Mouse (Mus musculus): ENCODE measurements around the gene Fig4.
A peak's percentile ranks its signal among the peaks of the same experiment; 100 is the strongest.

The Fig4 gene

GRCm38 (mm10) chr10:41218897-41219296 is 84.2 kb downstream of the Fig4 start:
- DNase-seq (ENCODE audit: low read depth, low spot score): no peak

GRCm38 (mm10) chr10:41214083-41214482 is 89.0 kb downstream of the Fig4 start:
- no peak for DNase-seq (ENCODE audit: low read depth, low spot score)

GRCm38 (mm10) chr10:41209538-41209937 is 93.5 kb downstream of the Fig4 start:
- DNase-seq (ENCODE audit: low read depth, low spot score): peak; percentile 71

- peak; percentile 54 for DNase-seq (ENCODE audit: low read depth, low spot score)
Observed at GRCm38 (mm10) chr10:41208860-41209377, 94.1 kb downstream of the Fig4 start.

GRCm38 (mm10) chr10:41205647-41206046 is 97.4 kb downstream of the Fig4 start:
- no peak for DNase-seq (ENCODE audit: low read depth, low spot score)

GRCm38 (mm10) chr10:41204637-41205315 is 98.3 kb downstream of the Fig4 start:
- DNase-seq (ENCODE audit: low read depth, low spot score): no peak

- DNase-seq (ENCODE audit: low read depth, low spot score): no peak
Observed at GRCm38 (mm10) chr10:41204191-41204590, 98.9 kb downstream of the Fig4 start.

GRCm38 (mm10) chr10:41198719-41199118 is 104.3 kb downstream of the Fig4 start:
- no peak for DNase-seq (ENCODE audit: low read depth, low spot score)

GRCm38 (mm10) chr10:41197788-41198187 is 105.3 kb downstream of the Fig4 start:
- DNase-seq (ENCODE audit: low read depth, low spot score): no peak

- no peak for DNase-seq (ENCODE audit: low read depth, low spot score)
Observed at GRCm38 (mm10) chr10:41196295-41196694, 106.8 kb downstream of the Fig4 start.

- no peak for DNase-seq (ENCODE audit: low read depth, low spot score)
Observed at GRCm38 (mm10) chr10:41189392-41189791, 113.7 kb downstream of the Fig4 start.

- DNase-seq (ENCODE audit: low read depth, low spot score): no peak
Observed at GRCm38 (mm10) chr10:41183975-41184374, 119.1 kb downstream of the Fig4 start.

- peak; percentile 68 for DNase-seq (ENCODE audit: low read depth, low spot score)
Observed at GRCm38 (mm10) chr10:41182644-41183043, 120.4 kb downstream of the Fig4 start.

- no peak for DNase-seq (ENCODE audit: low read depth, low spot score)
Observed at GRCm38 (mm10) chr10:41166141-41166540, 136.9 kb downstream of the Fig4 start.

- no peak for DNase-seq (ENCODE audit: low read depth, low spot score)
Observed at GRCm38 (mm10) chr10:41163108-41163507, 140.0 kb downstream of the Fig4 start.

- no peak for DNase-seq (ENCODE audit: low read depth, low spot score)
Observed at GRCm38 (mm10) chr10:41157296-41157695, 145.8 kb downstream of the Fig4 start.

GRCm38 (mm10) chr10:41156693-41157092 is 146.4 kb downstream of the Fig4 start:
- DNase-seq (ENCODE audit: low read depth, low spot score): no peak

- DNase-seq (ENCODE audit: low read depth, low spot score): no peak
Observed at GRCm38 (mm10) chr10:41153229-41153750, 149.8 kb downstream of the Fig4 start.

- no peak for DNase-seq (ENCODE audit: low read depth, low spot score)
Observed at GRCm38 (mm10) chr10:41151901-41152300, 151.2 kb downstream of the Fig4 start.

GRCm38 (mm10) chr10:41151441-41151840 is 151.6 kb downstream of the Fig4 start:
- DNase-seq (ENCODE audit: low read depth, low spot score): peak; percentile 51

- DNase-seq (ENCODE audit: low read depth, low spot score): no peak
Observed at GRCm38 (mm10) chr10:41151021-41151420, 152.0 kb downstream of the Fig4 start.

GRCm38 (mm10) chr10:41150496-41150895 is 152.6 kb downstream of the Fig4 start:
- no peak for DNase-seq (ENCODE audit: low read depth, low spot score)

GRCm38 (mm10) chr10:41149307-41149706 is 153.8 kb downstream of the Fig4 start:
- no peak for DNase-seq (ENCODE audit: low read depth, low spot score)

All from R1 (cell line).